Mouse (Mus musculus) bone marrow macrophage, adult 2 months (primary cell): ENCODE results near the gene Fntb. TPM values are rescaled to one million over a fixed set of nuclear protein-coding genes. Genes with fewer than 3 reads are reported as not detected.

ENCODE experiments used
- H3K27ac ChIP-seq: 2 replicates; pipeline ENCODE4 v1.5.1; 2012; ENCODE audit warnings: low read depth, low read length; ENCODE audit not compliant: insufficient read depth
- H3K4me1 ChIP-seq: 2 replicates; pipeline ENCODE4 v1.6.1; 2012; ENCODE audit warnings: low read length; ENCODE audit not compliant: control insufficient read depth, insufficient read depth
- H3K4me3 ChIP-seq: 2 replicates; pipeline ENCODE4 v1.5.1; 2012; ENCODE audit warnings: mild to moderate bottlenecking, low read length, moderate library complexity; ENCODE audit not compliant: insufficient read depth
- CTCF ChIP-seq: IDR thresholded peaks from 2 replicates; pipeline ENCODE4 v1.5.1; 2012; ENCODE audit warnings: low read depth, mild to moderate bottlenecking, low read length, moderate library complexity
- POLR2A ChIP-seq: IDR thresholded peaks from 2 replicates; pipeline ENCODE4 v1.6.1; 2012; ENCODE audit warnings: mild to moderate bottlenecking, low read depth, low read length, borderline replicate concordance
- polyA plus RNA-seq: library from polyadenylated mRNA; stranded (reverse); fragments of >200 nt; gene quantifications from 2 replicates; pipeline ENCODE4 v1.2.4, GENCODE M21; 2012; ENCODE audit not compliant: missing spikeins, insufficient read depth, insufficient read length

Fntb gene
- polyA plus RNA-seq, 1 experiment, result 5.5 TPM

- Histone ChIP-seq H3K4me3 (no peak overlapping the region), H3K4me1 (no peaks in the 10 kb centered on the region), H3K27ac (no peak overlapping the region)
- TF ChIP-seq CTCF, result no peak
- TF ChIP-seq POLR2A, result no peak
These were observed 166.6 kb downstream of the Fntb start for GRCm38 (mm10) chr12:76931739-76932687.

GRCm38 (mm10) chr12:76932688-76933060 is 167.3 kb downstream of the Fntb start:
- TF ChIP-seq POLR2A (no peak), CTCF (no peak)
- H3K27ac ChIP-seq, result no peak overlapping the region
- no peak overlapping the region for H3K4me3 ChIP-seq
- no peaks in the 10 kb centered on the region for H3K4me1 ChIP-seq

GRCm38 (mm10) chr12:76934438-76934837 is 169.0 kb downstream of the Fntb start:
- TF ChIP-seq CTCF (no peak), POLR2A (no peak)
- no peaks in the 10 kb centered on the region for H3K4me1 ChIP-seq
- no peak overlapping the region for H3K27ac ChIP-seq
- no peak overlapping the region for H3K4me3 ChIP-seq

- no peak for TF ChIP-seq CTCF
- TF ChIP-seq POLR2A, result no peak
- H3K4me3 ChIP-seq, result no peak overlapping the region
- no peaks in the 10 kb centered on the region for H3K4me1 ChIP-seq
- no peak overlapping the region for H3K27ac ChIP-seq
These were observed 170.8 kb downstream of the Fntb start for GRCm38 (mm10) chr12:76936211-76936610.

GRCm38 (mm10) chr12:76938013-76938412 is 172.6 kb downstream of the Fntb start:
- peaks cover 15% of the 10 kb centered on the region for H3K4me1 ChIP-seq

GRCm38 (mm10) chr12:76941524-76941923 is 176.1 kb downstream of the Fntb start:
- Histone ChIP-seq H3K4me3 (no peak overlapping the region), H3K27ac (peak overlapping the region; percentile 97; the same call in 1 of the 2 replicates), H3K4me1 (peaks cover 35% of the 10 kb centered on the region)
- TF ChIP-seq POLR2A (no peak), CTCF (no peak)

More at GRCm38 (mm10) chr12:76938013-76938412, 172.6 kb downstream of the Fntb start:
- H3K4me3 ChIP-seq, result no peak overlapping the region
- TF ChIP-seq CTCF, result no peak
- no peak for TF ChIP-seq POLR2A
- no peak overlapping the region for H3K27ac ChIP-seq

GRCm38 (mm10) chr12:76942476-76942875 is 177.1 kb downstream of the Fntb start:
- TF ChIP-seq CTCF (no peak), POLR2A (no peak)
- H3K27ac ChIP-seq, result peak overlapping the region; percentile 97
- H3K4me3 ChIP-seq, result no peak overlapping the region
- H3K4me1 ChIP-seq, result peaks cover 35% of the 10 kb centered on the region

- Histone ChIP-seq H3K27ac (peak overlapping the region; percentile 97), H3K4me1 (peaks cover 37% of the 10 kb centered on the region), H3K4me3 (no peak overlapping the region)
- TF ChIP-seq POLR2A, result no peak
- no peak for TF ChIP-seq CTCF
These were observed 177.7 kb downstream of the Fntb start for GRCm38 (mm10) chr12:76943046-76943445.

GRCm38 (mm10) chr12:76943466-76943865 is 178.1 kb downstream of the Fntb start:
- TF ChIP-seq CTCF (no peak), POLR2A (no peak)
- Histone ChIP-seq H3K4me1 (peaks cover 37% of the 10 kb centered on the region), H3K4me3 (peak overlapping the region; percentile 24; the same call in 1 of the 2 replicates), H3K27ac (peak overlapping the region; percentile 97)

GRCm38 (mm10) chr12:76947487-76947886 is 182.1 kb downstream of the Fntb start:
- no peak overlapping the region for H3K4me3 ChIP-seq
- peaks cover 54% of the 10 kb centered on the region for H3K4me1 ChIP-seq
- TF ChIP-seq POLR2A, result no peak
- no peak overlapping the region for H3K27ac ChIP-seq
